Mouse (Mus musculus) limb, embryonic 10.5 days (tissue): ENCODE data around the gene Samd1. TPM values are rescaled to one million over a fixed set of nuclear protein-coding genes. Genes with fewer than 3 reads are reported as not detected.
"Not testable (repeated sequence)": the region's sequence is repeated elsewhere in the genome, so short reads cannot be mapped to it uniquely, and the experiment has no call there.

Experiments used
- DNase-seq: peaks from one replicate; pipeline ENCODE4 v3.0.0-alpha.2; 2017; ENCODE audit warnings: low spot score
- H3K27ac ChIP-seq: fragments of 300-500 bp; sonication (generic); 2 replicates; pipeline ENCODE4 v1.5.1; 2016; ENCODE audit warnings: mild to moderate bottlenecking
- H3K27me3 ChIP-seq: fragments of 300-500 bp; sonication (generic); 2 replicates; pipeline ENCODE4 v1.6.1; 2016; ENCODE audit warnings: low read depth, mild to moderate bottlenecking; ENCODE audit not compliant: poor library complexity, severe bottlenecking
- H3K36me3 ChIP-seq: fragments of 300-500 bp; sonication (generic); 2 replicates; pipeline ENCODE4 v1.6.1; 2016; ENCODE audit warnings: mild to moderate bottlenecking, moderate library complexity
- H3K4me1 ChIP-seq: fragments of 300-500 bp; sonication (generic); 2 replicates; pipeline ENCODE4 v1.6.1; 2016
- H3K4me3 ChIP-seq: fragments of 300-500 bp; sonication (generic); 2 replicates; pipeline ENCODE4 v1.5.1; 2016; ENCODE audit warnings: mild to moderate bottlenecking, moderate library complexity
- H3K9me3 ChIP-seq: fragments of 300-500 bp; sonication (generic); replicated peaks from 2 replicates; pipeline ENCODE4 v1.6.1; 2016; ENCODE audit warnings: mild to moderate bottlenecking
- WGBS: fragments of 180-500 bp; shearing (Covaris S2); methylation state at CpG from one replicate; pipeline ENCODE4 v1.1.7; 2016; 5-methylcytosine and 5-hydroxymethylcytosine counted together
- polyA plus RNA-seq: library from polyadenylated mRNA; unstranded; fragments of >200 nt; fragmentation: Nextera tagmentation; extraction: Ambion mirVana; gene quantifications from 2 replicates; pipeline ENCODE4 v1.2.1, GENCODE M21; 2016

Samd1 gene
- polyA plus RNA-seq, 1 experiment from 2014 or later: 12.5 TPM

- peak overlapping the region; percentile 87 for H3K4me3 ChIP-seq
- peak overlapping the region; percentile 96 for H3K27ac ChIP-seq
- peaks cover 18% of the 10 kb centered on the region for H3K27me3 ChIP-seq
- H3K9me3 ChIP-seq: no peaks in the 10 kb centered on the region
- DNase-seq: no peak
- peaks cover 45% of the 10 kb centered on the region for H3K4me1 ChIP-seq
- WGBS: 14% methylated on average over 12 of the region's 12 CpGs
- H3K36me3 ChIP-seq: peaks cover 58% of the 10 kb centered on the region
Observed at GRCm38 (mm10) chr8:83995973-83996372, 1.5 kb upstream of the Samd1 start.

GRCm38 (mm10) chr8:83996567-83997505 is 636 bp upstream of the Samd1 start:
- Histone ChIP-seq H3K4me1 (peaks cover 45% of the 10 kb centered on the region), H3K27me3 (peaks cover 27% of the 10 kb centered on the region), H3K9me3 (no peaks in the 10 kb centered on the region), H3K27ac (peak overlapping the region; percentile 96), H3K4me3 (peak overlapping the region; percentile 87), H3K36me3 (peaks cover 58% of the 10 kb centered on the region)
- DNase-seq: peak; percentile 91
- WGBS: under 1% methylated on average over 81 of the region's 103 CpGs

GRCm38 (mm10) chr8:83998231-83999056 is 972 bp downstream of the Samd1 start:
- whole genome bisulfite sequencing: 14% methylated on average over 92 of the region's 92 CpGs
- Histone ChIP-seq H3K36me3 (peaks cover 57% of the 10 kb centered on the region), H3K4me1 (peaks cover 56% of the 10 kb centered on the region), H3K27me3 (peaks cover 42% of the 10 kb centered on the region), H3K27ac (peak overlapping the region; percentile 88), H3K4me3 (peak overlapping the region; percentile 87), H3K9me3 (no peaks in the 10 kb centered on the region)
- DNase-seq: peak; percentile 79

- Histone ChIP-seq H3K27me3 (peaks cover 44% of the 10 kb centered on the region), H3K4me1 (peaks cover 62% of the 10 kb centered on the region), H3K27ac (no peak overlapping the region), H3K4me3 (peak overlapping the region; percentile 87), H3K9me3 (no peaks in the 10 kb centered on the region), H3K36me3 (peaks cover 51% of the 10 kb centered on the region)
- 65% methylated on average over 16 of the region's 16 CpGs for WGBS
- DNase-seq: no peak
Observed at GRCm38 (mm10) chr8:83999057-83999705, 1.7 kb downstream of the Samd1 start.

- H3K27me3 ChIP-seq: peaks cover 44% of the 10 kb centered on the region
- no peak overlapping the region for H3K27ac ChIP-seq
- WGBS: 94% methylated on average over 2 of the region's 2 CpGs
- peaks cover 44% of the 10 kb centered on the region for H3K36me3 ChIP-seq
- H3K4me1 ChIP-seq: peaks cover 66% of the 10 kb centered on the region
- 0 out of 2 replicates have a peak overlapping the region, but pooled peaks have one; percentile 87 for H3K4me3 ChIP-seq
- no peak for DNase-seq
- H3K9me3 ChIP-seq: no peaks in the 10 kb centered on the region
Observed at GRCm38 (mm10) chr8:83999825-84000224, 2.4 kb downstream of the Samd1 start.

- DNase-seq: peak; percentile 55
Observed at GRCm38 (mm10) chr8:84001281-84002000, 4.0 kb downstream of the Samd1 start, which contains the start of gene 1700067K01Rik. Gene 1700067K01Rik (plus strand): TSS chr8:84001502.

GRCm38 (mm10) chr8:84002957-84003611 is 5.6 kb downstream of the Samd1 start:
- Histone ChIP-seq H3K4me1 (peaks cover 52% of the 10 kb centered on the region), H3K36me3 (peaks cover 40% of the 10 kb centered on the region), H3K27ac (no peak overlapping the region), H3K9me3 (no peaks in the 10 kb centered on the region), H3K27me3 (peaks cover 44% of the 10 kb centered on the region), H3K4me3 (no peak overlapping the region)
- 66% methylated on average over 12 of the region's 12 CpGs for whole genome bisulfite sequencing
- no peak for DNase-seq

More at GRCm38 (mm10) chr8:84001281-84002000, 4.0 kb downstream of the Samd1 start, which contains the start of gene 1700067K01Rik:
- WGBS: 19% methylated on average over 61 of the region's 61 CpGs
- Histone ChIP-seq H3K27me3 (peaks cover 44% of the 10 kb centered on the region), H3K36me3 (peaks cover 40% of the 10 kb centered on the region), H3K27ac (peak within 1 kb of the TSS; percentile 64), H3K4me1 (peaks cover 55% of the 10 kb centered on the region), H3K9me3 (no peaks in the 10 kb centered on the region), H3K4me3 (peak within 1 kb of the TSS; percentile 32)

- WGBS: 74% methylated on average over 6 of the region's 6 CpGs
- Histone ChIP-seq H3K9me3 (no peaks in the 10 kb centered on the region), H3K27ac (0 out of 2 replicates have a peak overlapping the region, but pooled peaks have one; percentile 80), H3K36me3 (peaks cover 40% of the 10 kb centered on the region), H3K27me3 (peaks cover 44% of the 10 kb centered on the region), H3K4me3 (peak overlapping the region; percentile 62), H3K4me1 (peaks cover 47% of the 10 kb centered on the region)
- DNase-seq: no peak
Observed at GRCm38 (mm10) chr8:84003612-84004246, 6.3 kb downstream of the Samd1 start.

GRCm38 (mm10) chr8:84004533-84005201 is 7.2 kb downstream of the Samd1 start:
- 1% methylated on average over 30 of the region's 30 CpGs for WGBS
- Histone ChIP-seq H3K4me3 (peak overlapping the region; percentile 62), H3K36me3 (peaks cover 35% of the 10 kb centered on the region), H3K9me3 (no peaks in the 10 kb centered on the region), H3K27me3 (peaks cover 41% of the 10 kb centered on the region), H3K27ac (peak overlapping the region; percentile 80), H3K4me1 (peaks cover 40% of the 10 kb centered on the region)
- DNase-seq: peak; percentile 92

GRCm38 (mm10) chr8:84005502-84005901 is 8.0 kb downstream of the Samd1 start:
- H3K4me3 ChIP-seq, H3K9me3 ChIP-seq, DNase-seq, H3K27ac ChIP-seq: not testable (repeated sequence)
- H3K36me3 ChIP-seq: peaks cover 26% of the 10 kb centered on the region
- peaks cover 41% of the 10 kb centered on the region for H3K27me3 ChIP-seq
- H3K4me1 ChIP-seq: peaks cover 44% of the 10 kb centered on the region
- WGBS: 97% methylated on average over 7 of the region's 7 CpGs

- peaks cover 42% of the 10 kb centered on the region for H3K27me3 ChIP-seq
- H3K27ac ChIP-seq: no peak overlapping the region
- no peak overlapping the region for H3K4me3 ChIP-seq
- 29% methylated on average over 7 of the region's 7 CpGs for WGBS
- no peaks in the 10 kb centered on the region for H3K36me3 ChIP-seq
- peaks cover 50% of the 10 kb centered on the region for H3K4me1 ChIP-seq
- no peaks in the 10 kb centered on the region for H3K9me3 ChIP-seq
- DNase-seq: no peak
Observed at GRCm38 (mm10) chr8:84008362-84008761, 10.9 kb downstream of the Samd1 start.
